Mouse (Mus musculus) liver, embryonic 12.5 days (tissue): ENCODE data around the gene Hid1. TPM values are rescaled to one million over a fixed set of nuclear protein-coding genes. Genes with fewer than 3 reads are reported as not detected.

Experiments
- ATAC-seq: fragments of 200-750 bp; cut with Nextera tagmentation; 2 replicates; pipeline ENCODE4 v1.8.0; 2017; ENCODE audit warnings: moderate number of reproducible peaks, mild to moderate bottlenecking, moderate library complexity
- H3K27ac ChIP-seq: fragments of 300-500 bp; sonication (generic); 2 replicates; pipeline ENCODE4 v1.5.1; 2016; ENCODE audit warnings: mild to moderate bottlenecking
- H3K27me3 ChIP-seq: fragments of 300-500 bp; sonication (generic); replicated peaks from 2 replicates; pipeline ENCODE4 v1.6.1; 2016; ENCODE audit warnings: mild to moderate bottlenecking, moderate library complexity
- H3K36me3 ChIP-seq: fragments of 300-500 bp; sonication (generic); 2 replicates; pipeline ENCODE4 v1.6.1; 2016; ENCODE audit warnings: mild to moderate bottlenecking, moderate library complexity
- H3K4me1 ChIP-seq: fragments of 300-500 bp; sonication (generic); 2 replicates; pipeline ENCODE4 v1.6.1; 2016
- H3K4me2 ChIP-seq: fragments of 300-500 bp; sonication (generic); 2 replicates; pipeline ENCODE4 v1.6.1; 2016; ENCODE audit warnings: mild to moderate bottlenecking, moderate library complexity
- H3K4me3 ChIP-seq: fragments of 300-500 bp; sonication (generic); 2 replicates; pipeline ENCODE4 v1.5.1; 2016; ENCODE audit warnings: mild to moderate bottlenecking, moderate library complexity
- H3K9ac ChIP-seq: fragments of 300-500 bp; sonication (generic); 2 replicates; pipeline ENCODE4 v1.6.1; 2016; ENCODE audit warnings: mild to moderate bottlenecking, moderate library complexity
- H3K9me3 ChIP-seq: fragments of 300-500 bp; sonication (generic); replicated peaks from 2 replicates; pipeline ENCODE4 v1.6.1; 2016; ENCODE audit warnings: mild to moderate bottlenecking, moderate library complexity
- WGBS: fragments of 180-500 bp; shearing (Covaris S2); methylation state at CpG from one replicate; pipeline ENCODE4 v1.1.7; 2016; ENCODE audit not compliant: insufficient replicate concordance; 5-methylcytosine and 5-hydroxymethylcytosine counted together
- polyA plus RNA-seq: library from polyadenylated mRNA; unstranded; fragments of >200 nt; fragmentation: Nextera tagmentation; extraction: Ambion mirVana; gene quantifications from 2 replicates; pipeline ENCODE4 v1.2.1, GENCODE M21; 2016

The Hid1 gene
- 1.8 TPM in 2 replicates for polyA plus RNA-seq

DNA sequence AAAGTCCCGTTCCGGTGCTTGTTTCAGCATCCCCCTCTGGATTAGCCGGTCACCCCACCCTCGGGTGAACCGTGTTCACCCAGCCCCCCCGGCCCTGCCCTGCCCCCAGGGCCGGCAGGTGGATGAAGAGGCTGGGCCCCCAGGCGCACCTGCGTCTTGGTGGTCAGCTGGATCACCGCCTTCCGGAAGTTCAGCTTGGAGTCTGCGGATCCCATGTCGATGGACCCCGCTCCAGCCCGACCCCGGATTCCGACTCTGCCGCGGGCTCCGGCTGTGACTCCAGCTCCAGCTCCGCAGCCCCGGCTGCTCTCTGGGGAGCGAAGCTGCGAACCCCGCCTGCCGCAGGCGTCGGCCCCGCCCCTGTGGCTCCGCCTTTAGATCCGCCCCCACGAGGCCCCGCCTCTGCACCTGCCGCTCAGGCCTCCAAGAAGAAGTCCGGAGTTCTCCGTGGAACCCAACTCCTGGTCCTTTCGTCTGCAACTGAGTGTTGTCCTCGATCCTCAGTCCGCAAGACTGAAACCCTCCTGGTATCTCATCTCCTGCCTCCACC is at the start of gene Hid1:
Gene Hid1 (minus strand): TSS at position 362 of the 550 bp plus-strand sequence.
- Histone ChIP-seq H3K27me3 (peaks cover 88% of the 10 kb centered on the region), H3K9me3 (no peaks in the 10 kb centered on the region), H3K4me3 (peak within 1 kb of the TSS; percentile 42), H3K36me3 (no peaks in the 10 kb centered on the region), H3K9ac (peak within 1 kb of the TSS; percentile 39; the same call in 1 of the 2 replicates), H3K4me2 (peak within 1 kb of the TSS; percentile 71), H3K4me1 (peaks cover 11% of the 10 kb centered on the region), H3K27ac (no peak within 1 kb of the TSS)
- ATAC-seq: peak; percentile 71
- WGBS: under 1% methylated on average over 39 of the region's 39 CpGs

DNA sequence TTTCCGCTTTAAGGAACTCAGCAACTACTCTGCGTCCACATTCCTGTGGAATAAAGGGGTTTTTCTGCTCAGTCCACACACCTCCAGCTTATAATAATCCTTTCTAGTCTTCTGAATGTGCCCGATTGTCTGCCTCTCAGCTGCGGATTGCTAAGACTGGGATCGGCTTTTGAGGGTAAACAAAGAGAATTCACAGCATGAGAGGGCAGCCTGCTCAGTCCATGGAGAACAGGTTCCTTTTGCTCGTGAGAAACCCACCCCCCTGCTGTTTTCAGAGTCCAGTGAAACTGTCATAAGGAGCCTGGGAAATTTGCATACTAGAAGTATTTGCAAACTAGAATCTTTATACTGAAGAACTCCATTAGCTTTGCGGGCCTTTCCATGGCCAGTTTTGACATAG is 42.0 kb upstream of the Hid1 start:
- Histone ChIP-seq H3K27me3 (no peaks in the 10 kb centered on the region), H3K4me2 (no peak overlapping the region), H3K4me1 (peaks cover 41% of the 10 kb centered on the region), H3K27ac (no peak overlapping the region), H3K9me3 (no peaks in the 10 kb centered on the region), H3K36me3 (peaks cover 51% of the 10 kb centered on the region), H3K9ac (no peak overlapping the region), H3K4me3 (no peak overlapping the region)
- WGBS: 81% methylated on average over 7 of the region's 7 CpGs
- no peak for ATAC-seq

DNA sequence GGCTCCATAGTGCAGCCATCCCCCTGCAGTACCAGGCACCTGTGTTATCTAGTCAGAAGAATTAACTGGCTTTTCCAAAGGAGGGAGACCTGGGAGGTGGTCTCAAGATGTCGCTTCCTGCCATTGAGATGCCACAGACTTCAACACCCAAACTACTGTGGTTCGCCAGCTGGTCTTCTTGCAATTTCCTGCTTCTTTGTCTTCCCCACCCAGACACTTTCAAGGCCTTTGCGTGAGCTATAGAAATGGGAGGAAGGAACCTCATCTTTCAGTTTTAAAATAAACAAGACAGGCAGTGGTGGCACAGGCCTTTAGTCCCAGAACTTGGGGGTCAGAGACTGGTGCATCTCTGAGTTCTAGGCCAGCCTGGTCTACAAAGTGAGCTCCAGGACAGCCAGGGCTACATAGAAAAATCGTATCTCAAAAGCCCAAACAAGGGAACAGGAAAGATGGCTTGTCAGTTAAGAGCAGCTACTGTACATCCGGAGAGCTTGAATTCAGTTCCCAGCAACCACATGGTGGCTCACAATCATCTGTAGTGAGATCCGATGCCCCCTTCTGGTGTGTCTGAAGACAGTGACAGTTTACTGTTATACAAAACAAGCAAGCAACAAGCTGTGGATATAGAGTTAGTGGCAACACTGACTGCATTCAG is 40.8 kb upstream of the Hid1 start:
- Histone ChIP-seq H3K36me3 (peaks cover 51% of the 10 kb centered on the region), H3K9ac (no peak overlapping the region), H3K4me2 (no peak overlapping the region), H3K27me3 (no peaks in the 10 kb centered on the region), H3K4me3 (no peak overlapping the region), H3K27ac (peak overlapping the region; percentile 22; the same call in 1 of the 2 replicates), H3K9me3 (no peaks in the 10 kb centered on the region), H3K4me1 (peaks cover 38% of the 10 kb centered on the region)
- 58% methylated on average over 6 of the region's 6 CpGs for WGBS
- no peak for ATAC-seq

DNA sequence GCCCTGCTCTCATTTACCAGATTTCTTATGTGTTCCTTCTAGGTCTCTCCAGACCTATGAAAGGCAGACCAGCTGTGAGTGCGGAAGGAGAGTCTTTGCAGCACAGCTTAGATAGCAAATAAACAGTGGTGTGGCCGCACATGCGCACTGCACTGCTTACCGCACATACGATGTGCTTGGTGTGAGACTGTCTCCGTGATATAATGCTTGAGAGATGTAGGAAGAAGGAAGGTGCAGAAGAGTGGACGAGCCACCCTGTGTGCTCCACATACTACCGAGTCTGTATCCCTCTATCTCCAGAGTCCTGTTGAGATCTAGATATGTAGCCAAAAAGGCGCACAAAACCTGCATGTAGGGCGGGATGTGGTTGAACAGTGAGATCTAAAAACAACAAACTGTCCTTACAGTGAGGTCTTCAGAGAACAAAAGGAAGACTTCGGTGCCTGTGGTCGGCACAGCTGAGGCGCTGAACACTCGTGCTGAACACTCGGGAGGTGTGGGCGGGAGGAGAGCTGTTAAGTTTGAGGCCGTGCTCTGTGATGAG is 39.4 kb upstream of the Hid1 start:
- H3K36me3 ChIP-seq: peaks cover 51% of the 10 kb centered on the region

DNA sequence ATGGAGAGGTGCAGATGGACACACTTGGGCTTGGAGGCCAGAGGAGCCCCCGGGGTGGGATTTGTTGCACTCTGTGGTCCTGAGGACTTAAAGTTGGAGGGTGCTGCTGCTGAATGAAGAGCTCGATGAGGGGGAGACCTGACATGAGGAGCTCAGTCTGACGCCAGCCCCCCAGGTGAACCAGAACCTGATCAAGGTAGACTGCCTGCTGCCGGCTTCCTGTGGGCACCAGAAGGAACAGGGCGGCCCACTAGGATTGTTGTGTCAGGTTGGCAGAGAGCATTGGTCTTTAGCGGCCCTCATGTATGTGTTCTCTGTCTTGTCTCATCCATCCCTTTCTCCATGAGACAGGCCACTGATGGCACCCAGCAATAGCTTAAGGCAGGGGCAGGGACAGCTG is 38.2 kb upstream of the Hid1 start:
- Histone ChIP-seq H3K27me3 (peaks cover 4% of the 10 kb centered on the region; the same call in 1 of the 2 replicates), H3K4me1 (peaks cover 27% of the 10 kb centered on the region), H3K4me3 (no peak overlapping the region), H3K9ac (no peak overlapping the region), H3K9me3 (no peaks in the 10 kb centered on the region), H3K4me2 (no peak overlapping the region), H3K27ac (no peak overlapping the region), H3K36me3 (peaks cover 45% of the 10 kb centered on the region)
- no peak for ATAC-seq
- WGBS: 82% methylated on average over 6 of the region's 6 CpGs

More for the DNA sequence above, 39.4 kb upstream of the Hid1 start:
- Histone ChIP-seq H3K4me3 (no peak overlapping the region), H3K9me3 (no peaks in the 10 kb centered on the region), H3K27me3 (no peaks in the 10 kb centered on the region), H3K4me2 (no peak overlapping the region), H3K4me1 (peaks cover 39% of the 10 kb centered on the region), H3K9ac (no peak overlapping the region), H3K27ac (no peak overlapping the region)
- 83% methylated on average over 17 of the region's 17 CpGs for WGBS
- ATAC-seq: no peak

DNA sequence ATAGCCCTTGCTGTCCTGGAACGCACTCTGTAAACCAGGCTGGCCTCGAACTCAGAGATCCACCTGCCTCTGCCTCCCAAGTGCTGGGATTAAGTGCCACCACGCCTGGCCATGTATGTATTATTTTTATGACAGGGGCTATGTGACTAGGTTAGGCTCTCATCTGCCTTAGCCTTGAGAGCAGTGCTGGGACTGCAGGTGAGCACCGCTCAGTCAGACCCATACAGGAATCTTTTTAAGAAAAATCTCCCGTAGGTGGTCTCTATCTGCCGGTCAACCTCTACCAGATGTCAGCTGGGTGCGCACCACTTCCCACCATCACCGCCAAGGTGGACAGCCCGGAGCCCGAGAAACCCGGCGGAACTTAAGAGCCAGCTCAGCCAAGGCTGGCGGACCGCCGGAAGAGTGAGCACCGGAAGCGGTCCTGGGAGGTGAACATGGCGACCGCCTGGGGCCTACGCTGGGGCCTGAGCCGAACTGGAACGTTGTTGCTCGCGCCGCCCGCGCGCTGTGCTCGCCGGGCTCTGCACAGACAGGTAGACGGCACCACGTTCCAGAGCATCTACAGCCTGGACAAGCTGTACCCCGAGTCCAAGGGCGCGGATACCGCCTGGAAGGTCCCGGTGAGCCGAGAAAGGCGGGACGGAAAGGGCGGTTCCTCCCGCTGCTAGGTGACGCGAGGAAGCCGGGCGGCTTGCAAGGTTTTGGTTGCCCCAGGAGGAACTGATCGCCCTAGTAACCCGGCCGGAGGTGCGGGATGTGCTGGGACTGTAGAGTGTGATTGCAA is 36.0 kb upstream of the Hid1 start, which contains the start of gene Mrpl58:
Gene Mrpl58 (plus strand): TSS at position 415 of the 787 bp plus-strand sequence.
- Histone ChIP-seq H3K27me3 (peaks cover 5% of the 10 kb centered on the region), H3K36me3 (peaks cover 25% of the 10 kb centered on the region), H3K4me1 (peaks cover 22% of the 10 kb centered on the region), H3K9ac (peak within 1 kb of the TSS; percentile 83), H3K4me3 (peak within 1 kb of the TSS; percentile 83), H3K4me2 (peak within 1 kb of the TSS; percentile 82), H3K9me3 (no peaks in the 10 kb centered on the region), H3K27ac (peak within 1 kb of the TSS; percentile 77)
- 2% methylated on average over 50 of the region's 50 CpGs for WGBS
- peak; percentile 92 for ATAC-seq

DNA sequence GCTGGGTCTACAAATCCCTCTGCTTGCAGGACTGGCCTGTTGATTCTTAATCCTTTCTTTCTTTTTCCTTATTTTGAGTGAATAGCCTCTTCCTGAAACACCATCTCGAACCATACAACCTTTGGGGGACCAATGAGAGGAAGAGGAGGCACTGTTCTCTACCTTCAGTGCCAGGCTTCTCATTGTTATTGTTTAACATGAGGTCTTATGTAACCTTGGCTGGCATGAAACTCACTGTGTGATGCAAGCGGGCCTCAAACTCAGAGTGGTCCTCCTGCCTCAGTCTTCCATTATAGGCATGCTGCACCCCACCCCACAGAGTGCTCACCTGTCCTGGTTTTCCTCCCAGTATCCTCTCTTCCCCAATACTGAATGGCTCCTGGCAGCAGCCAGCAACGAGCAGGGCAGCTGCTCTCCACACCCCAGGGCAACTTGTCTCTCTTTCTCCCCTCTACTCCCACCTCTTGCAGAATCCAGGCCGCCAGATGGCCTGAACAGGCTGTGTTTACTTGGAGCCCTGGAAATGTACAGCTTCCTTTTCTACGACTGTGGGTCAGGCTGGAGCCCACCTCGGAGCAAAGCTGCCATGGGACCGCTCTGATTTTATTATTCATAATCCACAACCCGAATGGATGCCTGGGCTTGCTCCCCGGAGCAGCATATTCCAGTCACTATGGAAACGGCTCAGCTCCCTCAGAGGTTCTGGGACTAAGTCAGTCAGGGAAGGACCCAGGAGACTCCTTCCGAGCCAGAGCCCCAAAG is 33.3 kb upstream of the Hid1 start:
- no peak overlapping the region for H3K4me3 ChIP-seq
- H3K36me3 ChIP-seq: 0 out of 2 replicates have a peak, but pooled peaks cover 4% of the 10 kb centered on the region
- H3K9me3 ChIP-seq: no peaks in the 10 kb centered on the region
- no peak for ATAC-seq
- H3K27me3 ChIP-seq: peaks cover 14% of the 10 kb centered on the region
- H3K9ac ChIP-seq: no peak overlapping the region
- no peak overlapping the region for H3K27ac ChIP-seq
- WGBS: 53% methylated on average over 11 of the region's 11 CpGs
- H3K4me1 ChIP-seq: peaks cover 22% of the 10 kb centered on the region
- no peak overlapping the region for H3K4me2 ChIP-seq

DNA sequence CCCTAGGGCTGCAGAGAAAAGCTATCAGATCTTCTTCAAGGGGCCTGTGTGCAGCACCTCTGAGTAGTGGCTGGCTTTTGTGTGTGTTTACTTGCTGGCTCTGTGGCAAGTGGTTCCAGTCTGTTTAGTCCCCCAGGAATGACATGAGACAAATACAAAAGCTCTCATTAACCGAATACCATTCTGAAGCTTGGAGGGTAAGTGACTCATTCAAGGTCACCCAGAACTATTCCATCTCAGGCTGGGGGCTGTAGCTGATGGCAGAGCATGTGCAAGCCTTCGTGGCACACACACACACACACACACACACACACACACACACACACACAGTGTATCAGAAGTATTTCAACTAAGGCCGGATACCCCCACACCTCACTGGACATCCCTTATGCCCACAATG is 32.6 kb upstream of the Hid1 start:
- H3K9ac ChIP-seq: no peak overlapping the region
- H3K4me3 ChIP-seq: no peak overlapping the region
- peaks cover 16% of the 10 kb centered on the region for H3K4me1 ChIP-seq
- H3K27ac ChIP-seq: no peak overlapping the region
- peaks cover 14% of the 10 kb centered on the region for H3K27me3 ChIP-seq
- H3K4me2 ChIP-seq: no peak overlapping the region
- no peaks in the 10 kb centered on the region for H3K36me3 ChIP-seq
- no peaks in the 10 kb centered on the region for H3K9me3 ChIP-seq
- ATAC-seq: no peak
- 79% methylated on average over 3 of the region's 3 CpGs for whole genome bisulfite sequencing

DNA sequence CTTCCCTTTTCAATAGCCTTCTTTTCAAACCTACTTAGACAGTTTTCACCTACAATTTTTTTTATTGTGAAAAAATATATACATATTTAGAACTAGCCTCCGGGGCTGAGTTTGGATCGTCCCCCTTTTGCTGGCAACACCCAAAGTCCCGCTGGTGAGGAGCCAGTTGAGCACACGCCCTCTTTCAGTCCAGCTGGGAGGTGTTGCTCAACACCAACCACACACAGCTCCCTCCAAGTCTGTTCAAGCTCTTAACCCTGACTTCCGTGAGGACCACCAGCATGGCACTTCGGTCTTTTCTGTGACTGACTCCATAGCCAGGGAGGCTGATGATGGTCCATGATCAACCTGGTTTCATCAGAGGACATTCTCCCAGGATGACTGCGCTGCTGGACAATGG is 30.5 kb upstream of the Hid1 start:
- Histone ChIP-seq H3K4me3 (no peak overlapping the region), H3K27ac (no peak overlapping the region), H3K27me3 (peaks cover 32% of the 10 kb centered on the region), H3K9ac (no peak overlapping the region), H3K36me3 (0 out of 2 replicates have a peak, but pooled peaks cover 4% of the 10 kb centered on the region), H3K4me2 (no peak overlapping the region), H3K9me3 (no peaks in the 10 kb centered on the region), H3K4me1 (peaks cover 7% of the 10 kb centered on the region; the same call in 1 of the 2 replicates)
- WGBS: 50% methylated on average over 7 of the region's 7 CpGs
- ATAC-seq: no peak

DNA sequence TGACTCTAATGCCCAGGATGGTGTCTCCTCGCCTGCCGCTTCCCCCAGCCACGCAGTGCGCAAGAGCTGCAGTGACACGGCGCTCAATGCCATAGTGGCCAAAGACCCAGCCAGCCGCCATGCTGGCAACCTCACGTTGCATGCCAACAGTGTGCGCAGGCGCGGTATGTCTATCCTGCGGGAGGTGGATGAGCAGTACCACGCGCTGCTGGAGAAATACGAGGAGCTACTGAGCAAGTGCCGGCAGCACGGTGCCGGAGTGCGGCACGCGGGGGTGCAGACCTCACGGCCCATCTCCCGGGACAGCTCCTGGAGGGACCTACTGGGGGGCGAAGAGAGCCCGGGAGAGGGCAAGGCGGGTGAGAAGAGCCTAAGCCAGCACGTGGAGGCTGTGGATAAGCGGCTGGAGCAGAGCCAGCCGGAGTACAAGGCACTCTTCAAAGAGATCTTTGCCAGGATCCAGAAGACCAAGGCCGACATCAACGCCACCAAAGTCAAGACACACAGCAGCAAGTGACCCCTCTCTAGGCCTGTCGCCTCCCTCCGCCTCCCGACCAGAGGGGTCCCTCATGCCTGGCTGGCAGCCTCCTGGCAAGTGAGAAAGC is 26.3 kb upstream of the Hid1 start:
- WGBS: 48% methylated on average over 34 of the region's 34 CpGs
- Histone ChIP-seq H3K4me1 (peaks cover 6% of the 10 kb centered on the region; the same call in 1 of the 2 replicates), H3K9ac (no peak overlapping the region), H3K9me3 (no peaks in the 10 kb centered on the region), H3K4me3 (peak overlapping the region; percentile 24), H3K4me2 (peak overlapping the region; percentile 54), H3K27me3 (peaks cover 50% of the 10 kb centered on the region), H3K36me3 (0 out of 2 replicates have a peak, but pooled peaks cover 4% of the 10 kb centered on the region), H3K27ac (no peak overlapping the region)
- no peak for ATAC-seq

DNA sequence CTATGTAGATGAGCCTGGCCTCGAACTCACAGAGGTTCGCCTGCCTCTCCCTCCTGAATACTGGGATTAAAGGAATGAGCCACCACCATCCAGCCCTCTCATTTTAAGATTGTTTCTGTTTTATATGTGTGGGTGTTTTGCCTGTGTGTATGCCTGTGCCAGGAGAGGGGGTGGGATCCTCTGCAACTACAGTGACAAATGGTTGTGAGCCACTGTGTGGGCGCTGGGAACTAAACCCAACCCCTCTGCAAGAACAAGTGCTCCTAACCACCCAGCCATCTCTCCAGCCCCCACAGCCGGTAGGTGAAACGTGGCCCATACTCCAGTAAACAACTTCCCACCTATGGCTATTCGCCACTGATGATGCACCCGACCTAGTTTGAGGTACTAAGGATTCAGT is 23.8 kb upstream of the Hid1 start:
- Histone ChIP-seq H3K9ac (no peak overlapping the region), H3K4me2 (no peak overlapping the region), H3K9me3 (no peaks in the 10 kb centered on the region), H3K36me3 (0 out of 2 replicates have a peak, but pooled peaks cover 4% of the 10 kb centered on the region), H3K27ac (no peak overlapping the region), H3K4me3 (no peak overlapping the region), H3K4me1 (peaks cover 6% of the 10 kb centered on the region; the same call in 1 of the 2 replicates), H3K27me3 (peaks cover 48% of the 10 kb centered on the region)
- 73% methylated on average over 7 of the region's 7 CpGs for WGBS
- ATAC-seq: no peak
